Mouse (Mus musculus): Measurements from ENCODE around the gene Tigd2. TPM values are rescaled to one million over a fixed set of nuclear protein-coding genes. Genes with fewer than 3 reads are reported as not detected.
"Not testable (repeated sequence)": the region's sequence is repeated elsewhere in the genome, so short reads cannot be mapped to it uniquely, and the experiment has no call there.

The Tigd2 gene
- 10 to 100 TPM; 20.6 to 20.7 TPM for total RNA-seq (2021)
- long read RNA-seq, experiment 1, transcript Tigd2-201 (2 exons, 3,007 nt) = major isoform, 10 of 10 reads
- long read RNA-seq, experiment 1, partial matches to known transcripts = 0 of 10 reads
- long read RNA-seq, experiment 1, other reads (novel, unspliced or antisense) = 0 of 10 reads
- long read RNA-seq, experiment 2, transcript Tigd2-201 (2 exons, 3,007 nt) = major isoform, 22 of 27 reads
- long read RNA-seq, experiment 2, partial matches to known transcripts = 4 of 27 reads
- long read RNA-seq, experiment 2, other reads (novel, unspliced or antisense) = 1 of 27 reads

DNA sequence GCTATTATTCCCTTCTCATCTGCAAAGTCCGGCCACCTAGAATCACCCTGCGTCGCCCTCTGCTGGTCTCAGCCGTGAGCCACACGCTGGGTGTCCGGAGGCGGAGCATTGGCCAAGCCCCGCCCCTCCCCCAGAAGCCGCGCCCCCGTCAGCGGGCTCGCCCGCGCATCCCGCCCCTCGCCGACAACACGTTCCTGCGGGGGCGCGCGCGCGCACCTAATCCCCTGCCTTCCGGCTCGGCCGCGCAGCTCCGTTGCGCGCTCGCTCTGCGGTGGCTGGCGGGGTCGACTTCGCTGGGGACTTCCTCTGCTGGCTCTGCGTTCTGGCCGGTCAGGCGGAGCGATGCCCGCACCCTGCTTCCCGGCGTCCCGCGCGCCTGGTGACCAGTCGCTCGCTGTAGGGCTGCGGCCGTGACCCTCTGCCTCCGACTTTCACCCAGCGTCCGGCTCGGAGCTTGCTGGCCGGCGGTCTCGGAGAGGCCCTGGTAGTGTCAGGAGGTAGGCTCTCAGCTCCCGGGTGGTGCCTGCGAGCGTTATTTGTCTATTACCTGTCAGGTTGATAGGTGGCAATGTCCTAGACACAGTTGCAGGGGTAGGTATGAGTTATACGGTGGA is at the start of gene Tigd2:
Tigd2 (plus strand) TSS at position 186 of the 614 bp plus-strand sequence.
- peak; percentile 89 to 91 for DNase-seq (ENCODE audit: low spot score in 2 of 2)

- no peak for DNase-seq (ENCODE audit: low spot score in 2 of 2)
These were observed 46.7 kb upstream of the Tigd2 start for GRCm38 (mm10) chr6:59161801-59162478.

GRCm38 (mm10) chr6:59162887-59163286 is 45.8 kb upstream of the Tigd2 start:
- no peak for DNase-seq (ENCODE audit: low spot score in 2 of 2)

DNA sequence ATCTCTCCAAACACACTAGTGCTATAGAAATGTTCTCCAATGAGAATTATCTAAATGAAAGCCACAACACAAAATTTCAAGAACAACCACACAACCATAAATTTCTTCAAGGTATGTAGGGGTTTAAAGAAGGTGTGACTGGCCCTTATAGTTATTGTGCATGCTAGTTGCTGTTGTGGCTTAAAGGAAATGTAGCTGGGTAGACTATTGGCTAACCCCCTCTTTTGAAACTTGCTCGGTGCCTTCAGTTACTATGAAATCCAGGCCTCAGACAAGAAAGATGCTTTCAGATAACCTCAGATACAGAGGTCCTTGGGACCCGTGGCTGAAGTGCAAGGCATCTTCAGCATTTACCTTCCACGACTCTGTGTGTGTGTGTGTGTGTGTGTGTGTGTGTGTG is 45.3 kb upstream of the Tigd2 start:
- DNase-seq (ENCODE audit: low spot score in 2 of 2) = no peak

DNA sequence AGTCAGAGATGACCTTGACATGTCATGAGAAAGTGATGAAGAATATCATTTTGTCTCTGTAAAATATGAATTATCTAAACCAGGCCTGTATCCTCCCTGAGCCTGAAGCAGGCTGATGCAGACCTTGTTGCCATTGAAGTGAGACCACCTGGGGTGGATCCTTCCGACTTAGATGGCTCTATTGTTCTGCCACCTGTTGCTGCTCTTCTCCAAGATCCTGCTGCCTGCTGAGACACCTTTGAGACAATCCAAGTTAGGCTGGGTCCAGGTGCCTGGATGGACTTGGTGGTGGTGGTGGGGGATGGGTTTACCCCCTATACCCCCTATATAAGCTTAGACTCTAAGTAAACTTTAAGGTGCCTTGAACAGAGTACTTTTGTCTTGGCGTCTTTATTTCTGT is 39.7 kb upstream of the Tigd2 start:
- DNase-seq (ENCODE audit: low spot score in 2 of 2) = no peak

DNA sequence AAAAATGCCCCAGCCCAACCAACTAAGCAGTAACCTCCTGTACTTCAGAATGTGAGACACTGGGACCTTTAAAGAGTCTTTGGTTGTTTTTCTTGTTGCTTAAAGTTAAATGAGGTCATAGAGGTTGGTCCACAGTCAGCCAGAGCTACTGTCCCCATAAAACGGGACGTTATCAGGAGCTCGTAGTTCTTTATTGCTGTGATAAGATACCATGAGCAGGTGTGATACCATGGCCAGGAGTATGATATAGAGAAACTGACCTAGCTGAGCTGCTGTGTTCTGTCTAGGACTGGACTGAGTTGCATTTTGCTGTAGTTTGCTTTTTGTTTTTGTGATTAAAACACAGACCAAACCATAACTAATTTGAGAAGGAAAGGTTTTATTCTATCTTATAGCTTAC is 37.4 kb upstream of the Tigd2 start:
- no peak for DNase-seq (ENCODE audit: low spot score in 2 of 2)

DNA sequence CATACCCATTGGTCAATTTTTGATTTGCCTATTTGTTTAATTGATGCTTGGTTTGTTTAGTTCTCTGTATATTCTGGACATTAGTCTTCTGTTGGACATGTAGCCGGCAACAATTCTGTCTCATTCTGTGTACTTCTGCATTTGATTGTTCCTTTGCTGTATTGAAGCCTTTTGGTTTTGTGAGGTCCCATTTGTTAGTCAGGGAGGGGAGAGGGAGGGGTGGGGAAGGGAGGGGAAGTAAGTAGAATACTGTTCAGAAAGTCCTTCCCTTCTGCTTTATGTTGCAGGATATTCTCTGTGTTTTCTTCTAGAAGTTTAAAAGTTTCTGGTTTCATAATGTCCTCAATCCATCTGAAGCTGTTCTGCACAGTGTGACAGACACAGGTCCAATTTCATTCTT is 34.7 kb upstream of the Tigd2 start:
- DNase-seq (ENCODE audit: low spot score in 2 of 2) = no peak

- no peak for DNase-seq (ENCODE audit: low spot score in 2 of 2)
These were observed 30.6 kb upstream of the Tigd2 start for GRCm38 (mm10) chr6:59178051-59178450.

GRCm38 (mm10) chr6:59180376-59180996 is 28.2 kb upstream of the Tigd2 start:
- peak in 1 of 2 experiments; percentile 10 for DNase-seq (ENCODE audit: low spot score in 2 of 2)

- DNase-seq (ENCODE audit: low spot score in 2 of 2) = no peak
These were observed 23.5 kb upstream of the Tigd2 start for GRCm38 (mm10) chr6:59185010-59185699.

GRCm38 (mm10) chr6:59190006-59190405 is 18.7 kb upstream of the Tigd2 start:
- DNase-seq (ENCODE audit: low spot score in 2 of 2) = no peak

DNA sequence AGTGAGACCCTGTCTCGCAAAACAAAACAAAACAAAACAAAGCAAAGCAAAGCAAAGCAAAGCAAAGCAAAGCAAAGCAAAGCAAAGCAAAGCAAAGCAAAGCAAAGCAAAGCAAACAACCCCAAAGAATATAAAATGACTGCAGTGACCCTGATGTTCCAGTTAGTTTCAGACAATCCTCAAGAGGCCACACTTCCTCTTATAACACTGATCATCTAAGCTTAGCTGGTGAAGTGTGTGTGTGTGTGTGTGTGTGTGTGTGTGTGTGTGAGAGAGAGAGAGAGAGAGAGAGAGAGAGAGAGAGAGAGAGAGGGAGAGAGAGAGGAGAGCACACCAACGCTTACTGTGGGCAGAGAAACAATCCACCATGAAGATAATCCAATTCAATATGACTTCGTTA is 14.2 kb upstream of the Tigd2 start:
- DNase-seq (ENCODE audit: low spot score in 2 of 2) = not testable (repeated sequence)

GRCm38 (mm10) chr6:59195849-59196635 is 12.6 kb upstream of the Tigd2 start:
- DNase-seq (ENCODE audit: low spot score in 2 of 2) = no peak

DNA sequence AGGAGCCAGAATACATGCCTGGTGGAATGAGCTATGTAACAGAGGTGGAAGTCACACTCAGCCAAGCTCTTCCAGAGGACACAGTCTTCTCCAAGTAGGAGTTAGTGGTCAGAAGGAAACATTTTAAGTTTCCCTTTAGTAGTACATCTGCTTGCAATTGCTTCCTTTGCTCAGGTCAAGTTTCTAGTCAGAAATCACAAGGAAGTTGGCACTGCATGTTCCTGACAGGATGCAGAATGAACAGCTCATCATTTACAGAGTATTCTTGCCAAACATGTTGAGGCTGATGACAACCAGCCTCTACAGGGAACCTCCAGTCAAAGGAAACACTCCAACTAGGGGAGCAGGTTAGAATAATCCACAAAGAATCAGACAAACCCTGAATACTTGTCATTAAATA is 11.9 kb upstream of the Tigd2 start:
- no peak for DNase-seq (ENCODE audit: low spot score in 2 of 2)

DNA sequence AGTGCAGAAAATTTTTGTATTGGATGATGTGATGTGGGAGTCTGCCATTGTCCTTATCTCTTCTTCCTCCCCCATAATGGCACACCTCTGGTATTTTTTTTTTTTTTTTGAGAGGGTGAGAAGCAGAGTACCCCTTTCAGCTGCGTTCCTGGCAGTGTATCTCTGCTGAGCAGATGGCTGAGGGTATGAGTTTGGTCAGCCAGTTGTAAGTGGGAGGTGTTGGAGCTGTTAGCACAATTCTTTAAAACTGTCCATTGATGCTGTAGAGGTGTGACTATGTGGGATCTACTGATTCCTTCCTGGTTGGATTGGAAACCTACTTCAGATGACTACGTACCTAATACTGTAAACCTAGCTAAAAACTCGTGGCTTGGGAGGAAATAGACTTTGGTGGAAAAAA is 10.3 kb upstream of the Tigd2 start:
- no peak for DNase-seq (ENCODE audit: low spot score in 2 of 2)

- no peak for DNase-seq (ENCODE audit: low spot score in 2 of 2)
These were observed 9.6 kb upstream of the Tigd2 start for GRCm38 (mm10) chr6:59199021-59199420.

DNA sequence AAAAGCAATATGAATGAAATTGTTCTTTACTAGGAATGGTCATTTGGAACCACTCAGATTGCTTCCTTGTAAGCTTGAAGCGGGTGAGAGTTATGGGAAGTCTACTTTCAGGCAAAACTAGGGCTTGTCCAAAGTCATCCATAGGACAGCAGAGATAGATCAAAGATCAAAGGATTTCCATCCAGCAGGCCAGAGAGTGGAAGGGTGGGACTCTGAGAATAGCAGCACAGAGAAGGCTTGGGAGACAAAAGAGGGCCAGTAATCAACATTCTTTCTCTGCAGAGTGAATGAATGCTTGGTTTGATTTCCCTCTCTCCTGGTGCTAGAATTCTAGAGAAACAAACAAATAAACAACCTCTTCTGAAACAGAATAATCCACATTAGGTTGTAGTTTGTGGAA is 1.1 kb upstream of the Tigd2 start:
- DNase-seq (ENCODE audit: low spot score in 2 of 2) = no peak

DNA sequence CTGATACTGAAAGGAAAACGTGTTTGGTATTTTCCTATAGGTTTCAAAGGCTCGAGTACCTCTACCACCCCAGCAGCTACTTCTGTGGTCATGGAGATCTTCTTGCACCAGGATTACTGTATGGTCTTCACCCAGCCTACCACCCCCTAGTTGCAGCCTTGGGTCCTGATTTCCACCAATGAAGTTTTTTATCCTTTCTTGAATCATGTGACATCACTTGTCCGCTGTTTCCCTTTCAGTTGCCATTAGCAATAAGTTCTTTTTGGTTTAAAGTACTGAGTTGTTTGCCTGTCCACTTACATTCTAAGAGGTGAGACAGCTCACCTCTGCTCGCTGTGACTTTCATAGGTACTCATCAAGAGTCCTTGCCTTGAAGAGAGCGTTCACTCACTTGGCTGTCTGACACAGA is 633 bp downstream of the Tigd2 start:
- no peak for DNase-seq (ENCODE audit: low spot score in 2 of 2)

GRCm38 (mm10) chr6:59233191-59233590 is 24.5 kb downstream of the Tigd2 start:
- no peak for DNase-seq (ENCODE audit: low spot score in 2 of 2)

DNA sequence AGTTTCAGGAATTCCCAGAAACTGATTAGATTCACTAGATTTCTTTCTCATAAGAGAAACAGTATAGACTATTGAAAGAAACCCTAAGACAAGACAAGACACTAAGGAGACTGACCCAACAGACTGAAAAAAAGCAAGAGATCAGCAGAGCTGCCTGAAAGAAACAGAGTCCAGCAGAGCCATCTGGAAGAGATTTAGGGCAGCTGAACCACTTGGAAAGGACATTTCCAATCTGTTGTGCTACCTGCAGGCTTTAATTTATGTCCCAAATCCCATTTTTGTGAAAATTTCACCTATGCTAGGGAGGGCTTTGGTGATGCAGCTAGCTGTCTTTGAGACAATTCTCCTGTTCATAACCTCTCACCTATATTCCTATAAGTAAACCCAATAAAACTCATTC is 25.0 kb downstream of the Tigd2 start:
- no peak for DNase-seq (ENCODE audit: low spot score in 2 of 2)

DNA sequence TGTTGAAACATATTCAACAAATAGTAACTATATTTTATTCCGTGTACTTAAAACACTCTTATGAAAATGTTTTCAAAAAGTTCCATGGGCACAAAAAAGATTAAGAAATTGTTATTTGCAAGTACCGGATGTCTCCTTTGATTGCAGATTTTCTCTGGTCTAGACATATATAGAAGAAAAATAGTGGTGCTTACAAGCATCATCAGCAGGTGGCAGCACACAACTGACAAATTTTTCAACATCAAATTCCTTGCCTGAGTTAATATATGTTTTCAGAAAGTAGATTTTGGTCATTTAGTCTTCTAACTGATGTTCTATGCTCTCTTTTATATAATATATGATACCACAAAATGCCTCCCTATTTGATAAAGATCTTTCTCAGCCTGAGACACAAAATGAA is 41.0 kb downstream of the Tigd2 start:
- DNase-seq (ENCODE audit: low spot score in 2 of 2) = no peak

Measured in adrenal gland, postnatal 4 days (tissue).